Mouse (Mus musculus) gastrocnemius, postnatal 10 days (tissue): ENCODE measurements around the gene Cul4a. TPM values are rescaled to one million over a fixed set of nuclear protein-coding genes. Genes with fewer than 3 reads are reported as not detected.

ENCODE experiments used
- DNase-seq: peaks from one replicate; pipeline ENCODE4 v3.0.0; 2021; ENCODE audit warnings: mixed read lengths
- microRNA-seq, 2 experiments: library from miRNA; unstranded; fragments of <30 nt; microRNA quantifications; one replicate each; pipeline ENCODE4 v1.2.0; 2021
- total RNA-seq, 2 experiments: library from RNA; stranded (reverse); gene quantifications; 2 replicates each; pipeline ENCODE4 v1.2.3; 2021

The Cul4a gene
- total RNA-seq, 2 experiments from 2014 or later: 92.3 to 92.4 TPM

GRCm38 (mm10) chr8:13180408-13180807 lies 75.0 kb downstream of the Cul4a start:
- DNase-seq: no peak

GRCm38 (mm10) chr8:13180911-13181690 lies 75.7 kb downstream of the Cul4a start:
- DNase-seq: no peak

GRCm38 (mm10) chr8:13181691-13181976 lies 76.2 kb downstream of the Cul4a start:
- no peak for DNase-seq

- no peak for DNase-seq
Observed at GRCm38 (mm10) chr8:13186819-13187218, 81.4 kb downstream of the Cul4a start.

GRCm38 (mm10) chr8:13187229-13187628 lies 81.8 kb downstream of the Cul4a start:
- DNase-seq: peak; percentile 29

- DNase-seq: no peak
Observed at GRCm38 (mm10) chr8:13187638-13188037, 82.2 kb downstream of the Cul4a start.

GRCm38 (mm10) chr8:13188052-13188555 lies 82.7 kb downstream of the Cul4a start:
- DNase-seq: no peak

GRCm38 (mm10) chr8:13188857-13189256 lies 83.4 kb downstream of the Cul4a start:
- no peak for DNase-seq

- DNase-seq: no peak
Observed at GRCm38 (mm10) chr8:13190235-13190634, 84.8 kb downstream of the Cul4a start.

- no peak for DNase-seq
Observed at GRCm38 (mm10) chr8:13194818-13195217, 89.4 kb downstream of the Cul4a start.

GRCm38 (mm10) chr8:13197493-13197892 lies 92.1 kb downstream of the Cul4a start:
- no peak for DNase-seq

Small RNA genes within 50 kb of the gene (microRNA-seq; reads per million reads assigned to microRNA genes)
- gene Mir1968: 3.2 to 3.5 reads per million in 2 experiments
- 0 reads per million in 2 experiments for gene Mir7065

Other genes starting within 250 kb of the Cul4a start
- gene Mcf2l, start 231.8 kb upstream of the Cul4a start, total RNA-seq: 10 to 100 TPM; 28.4 to 30.9 TPM
- gene F7, start 79.6 kb upstream of the Cul4a start, total RNA-seq: not detected
- gene F10, start 68.3 kb upstream of the Cul4a start, total RNA-seq: under 1 TPM in 1 of 2 experiments, not detected in 1; 0.56 TPM
- under 1 TPM in 1 of 2 experiments, not detected in 1; 0.32 TPM for gene Proz, start 44.7 kb upstream of the Cul4a start, total RNA-seq
- 10 to 100 TPM; 10.7 to 11.1 TPM for gene Pcid2, start 162 bp upstream of the Cul4a start, total RNA-seq
- gene Lamp1, start 53.5 kb downstream of the Cul4a start, total RNA-seq: 100 to 1,000 TPM; 234 to 237 TPM
- 10 to 100 TPM in 1 of 2 experiments, 1 to 10 TPM in 1; 9.8 to 14.0 TPM for gene Grtp1, start 95.0 kb downstream of the Cul4a start, total RNA-seq
- gene Adprhl1, start 148.5 kb downstream of the Cul4a start, total RNA-seq: 10 to 100 TPM; 70.9 to 79.8 TPM
- 10 to 100 TPM; 38.5 to 41.6 TPM for gene Dcun1d2, start 182.5 kb downstream of the Cul4a start, total RNA-seq
- gene Tmco3, start 182.6 kb downstream of the Cul4a start, total RNA-seq: 10 to 100 TPM; 13.9 to 20.1 TPM
- 10 to 100 TPM; 45.1 to 48.4 TPM for gene Tfdp1, start 233.1 kb downstream of the Cul4a start, total RNA-seq